Mouse (Mus musculus) regulatory T cell (primary cell): Measurements from ENCODE around the gene Rpap2.

Experiments
- in situ Hi-C: fragments of 300-600 bp; cut with MboI, MseI; formaldehyde crosslinking; loops from one replicate; pipeline ENCODE4 v1.15.1; 2025; ENCODE audit warnings: high pct_unique_total_duplicates

Rpap2 gene

DNA sequence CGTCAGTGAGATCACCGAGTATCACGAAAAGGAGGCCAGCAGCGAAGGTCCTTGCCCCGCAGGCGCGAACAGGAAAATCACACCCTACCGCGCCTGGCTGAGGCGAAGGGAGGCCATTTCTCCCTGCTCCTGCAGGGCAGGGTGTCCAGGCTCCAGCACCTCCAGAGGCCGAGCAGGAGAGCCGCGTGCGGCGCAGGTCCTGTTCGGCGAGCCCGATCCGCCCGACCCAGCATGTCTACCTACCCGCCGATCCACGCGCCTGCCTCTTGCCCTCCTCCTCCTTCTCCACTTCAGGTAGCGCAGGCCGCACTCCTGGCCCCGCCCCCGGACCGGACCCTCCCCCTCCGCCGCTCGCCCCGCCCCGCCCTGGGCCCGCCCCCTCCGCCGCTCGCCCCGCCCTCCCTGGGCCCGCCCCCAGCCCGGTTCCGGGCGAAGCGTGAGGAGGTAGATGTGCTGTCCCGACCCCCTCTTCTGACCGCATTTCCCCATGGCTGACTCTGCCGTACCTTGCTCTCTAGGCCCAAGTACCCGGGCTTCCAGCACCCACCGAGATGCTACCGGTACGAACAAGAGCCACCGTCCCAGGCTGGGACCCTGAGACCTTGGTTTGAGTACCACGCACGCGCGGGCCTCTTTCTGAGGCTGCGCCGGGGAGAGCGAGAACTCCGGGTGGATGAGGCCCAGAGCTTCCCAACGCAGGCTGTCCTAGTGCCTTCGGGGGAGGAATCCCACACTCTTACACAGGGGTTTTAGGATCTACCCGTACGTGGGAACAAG, at the start of gene Rpap2, which contains the start of gene Glmn:
Gene Rpap2, plus strand, starts transcription at position 73 of the 777 bp plus-strand sequence.
Gene Glmn, minus strand, starts transcription at position 588 of the 777 bp plus-strand sequence.
- in situ Hi-C loops, result no loop called here

DNA sequence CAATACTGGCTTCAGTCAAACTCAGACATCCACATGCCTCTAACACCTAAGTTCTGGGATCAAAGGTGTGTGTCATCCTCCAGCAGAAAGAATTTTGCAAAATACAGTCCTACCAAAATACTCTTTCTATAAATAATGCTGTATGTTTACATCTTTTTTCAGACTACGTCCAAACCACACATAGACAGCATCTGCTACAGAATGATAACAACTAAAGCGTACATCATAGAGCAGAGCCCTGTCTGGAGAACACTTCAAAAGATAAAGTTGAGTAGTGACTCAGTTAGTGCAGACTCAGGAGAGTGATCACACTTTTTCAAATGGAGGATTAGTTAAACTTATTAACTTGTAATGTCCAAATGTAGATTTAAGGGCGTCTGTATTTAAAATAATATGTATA, 49.2 kb upstream of the Rpap2 start:
- in situ Hi-C loops, result no loop called here

DNA sequence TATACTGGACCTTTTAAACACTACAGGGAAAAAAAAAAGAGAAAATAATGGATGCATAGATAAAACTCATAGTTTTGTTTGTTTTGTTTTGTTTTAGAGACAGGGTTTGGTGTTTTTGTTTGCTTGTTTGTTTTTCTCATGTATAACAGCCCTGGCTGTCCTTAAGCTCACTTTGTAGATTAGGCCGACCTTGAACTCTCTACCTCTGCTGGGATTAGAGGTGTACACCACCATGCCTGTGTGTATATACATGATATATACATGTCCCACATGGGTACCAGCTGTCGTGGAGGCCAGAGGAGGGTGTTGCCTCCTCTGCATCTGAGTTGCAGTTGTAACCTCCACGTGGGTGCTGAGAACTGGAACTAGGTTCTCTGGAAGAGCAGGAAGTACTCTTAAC, 48.7 kb upstream of the Rpap2 start:
- in situ Hi-C loops, result no loop called here

DNA sequence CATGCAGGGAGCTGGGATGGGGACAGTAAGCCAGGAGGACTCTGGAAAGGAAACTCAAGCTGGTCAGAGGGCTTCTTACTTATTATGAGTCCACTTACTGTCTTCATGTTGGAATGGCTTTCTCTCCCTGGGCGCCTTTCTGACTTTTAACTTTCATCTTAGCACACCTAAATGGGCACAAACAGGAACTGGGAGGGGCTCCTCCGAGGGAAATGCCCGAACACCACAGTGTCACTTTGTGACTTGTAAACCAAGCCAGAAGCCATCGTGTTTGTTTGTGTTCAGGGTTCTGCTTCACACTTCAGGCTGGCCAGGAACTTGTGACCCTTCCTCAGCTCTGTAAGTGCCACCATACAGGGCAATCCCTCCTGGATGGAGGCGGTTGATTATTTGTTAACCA, 42.8 kb upstream of the Rpap2 start:
- in situ Hi-C loops, result no loop called here

DNA sequence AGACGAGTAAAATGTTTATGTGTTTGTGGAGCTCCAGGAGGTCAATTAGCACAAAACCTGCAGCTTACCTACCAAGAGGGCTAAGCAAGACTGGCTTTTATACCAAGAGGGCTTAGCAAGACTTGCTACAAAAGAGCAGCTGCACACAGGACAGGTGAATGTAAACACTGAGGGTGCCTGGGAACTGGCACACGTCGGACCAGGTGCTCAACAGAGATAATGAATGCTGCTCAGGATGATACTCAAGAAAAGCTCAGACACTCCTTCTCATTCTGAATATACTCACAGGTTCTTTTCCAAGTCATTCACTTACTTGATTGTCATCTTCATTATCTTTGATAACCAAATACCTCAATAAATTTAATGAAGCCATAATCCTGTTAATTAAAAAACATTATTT, 40.2 kb upstream of the Rpap2 start:
- in situ Hi-C loops, result no loop called here

DNA sequence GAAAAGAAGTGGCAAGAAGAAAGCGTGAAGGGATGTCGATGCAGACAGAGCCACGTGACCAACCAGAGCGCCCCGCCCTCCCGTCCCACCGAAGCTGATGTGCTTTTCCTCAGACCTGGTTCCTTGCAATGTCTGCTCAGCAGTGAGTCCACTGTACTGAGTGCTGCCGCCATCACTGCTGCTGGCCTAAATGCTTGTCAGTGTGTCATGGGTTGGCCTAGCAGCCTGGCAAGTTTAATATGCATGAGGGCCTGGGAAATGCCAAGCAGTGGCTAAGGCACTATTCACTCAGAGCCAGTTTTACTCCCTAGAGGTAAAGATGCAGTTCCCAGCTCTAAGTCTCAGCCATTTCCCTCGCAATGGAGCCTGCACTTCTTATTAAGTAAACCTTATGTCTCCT, 28.0 kb upstream of the Rpap2 start:
- in situ Hi-C loops, result no loop called here

DNA sequence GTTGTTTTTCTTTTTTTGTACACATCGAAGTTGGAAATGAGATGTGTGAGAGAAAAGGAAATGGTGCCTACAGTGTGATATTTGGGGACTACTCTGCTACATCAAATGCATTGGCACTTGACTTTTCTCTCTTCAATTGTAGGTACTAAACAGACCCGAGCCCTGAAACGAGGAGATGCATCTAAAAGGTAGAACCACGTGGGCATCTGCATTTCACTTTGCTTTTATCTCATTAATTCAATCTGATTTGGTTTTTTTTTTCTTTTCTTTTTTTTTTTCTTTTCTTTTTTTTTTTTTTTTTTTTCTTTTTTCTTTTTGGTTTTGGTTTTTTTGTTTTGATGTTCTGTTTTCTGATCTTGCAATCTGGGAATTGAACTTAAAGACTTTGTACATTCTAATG, 1.2 kb downstream of the Rpap2 start:
- in situ Hi-C loops, result no loop called here

DNA sequence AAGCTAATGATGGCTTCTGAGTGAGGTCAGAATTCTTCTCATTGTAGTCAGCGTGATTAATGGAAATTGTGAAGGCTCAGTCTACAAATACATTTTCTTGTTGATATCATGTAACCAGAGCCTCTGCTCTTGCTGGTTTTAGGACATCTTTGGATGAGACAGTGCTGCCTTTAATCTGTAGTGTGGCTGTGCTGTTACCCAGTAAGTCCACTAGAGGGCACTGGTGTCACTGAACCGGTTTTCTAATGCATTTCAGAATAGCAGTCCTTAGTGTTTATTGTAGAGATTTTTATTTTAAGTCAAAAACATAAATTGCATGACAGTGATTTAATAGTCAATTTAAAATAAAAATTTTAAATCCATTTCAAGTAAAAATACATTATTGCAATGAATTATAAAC, 14.1 kb downstream of the Rpap2 start:
- in situ Hi-C loops, result loop anchor here (10.0 kb wide), 1 partner anchor 274 kb away; no protein-coding TSS in a partner anchor

DNA sequence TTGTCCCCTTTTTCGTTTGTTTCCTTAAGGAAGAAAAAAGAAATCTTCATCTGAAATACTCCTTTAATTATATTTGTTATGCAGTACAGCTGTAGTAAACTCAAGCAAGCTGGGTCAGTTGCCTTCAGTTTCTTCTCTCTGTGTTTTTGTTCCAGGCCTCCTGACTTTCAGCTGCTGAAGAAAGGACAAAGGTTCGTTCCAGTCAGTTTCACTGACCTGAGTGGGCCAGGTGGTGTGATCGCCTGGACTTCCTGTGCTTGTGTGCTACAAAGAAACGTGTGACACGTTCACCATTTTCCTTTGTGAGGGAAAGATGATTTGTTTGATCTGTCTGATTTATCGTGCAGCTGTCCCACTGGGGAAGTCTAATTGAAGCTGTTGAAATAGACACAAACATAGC, 20.8 kb downstream of the Rpap2 start:
- in situ Hi-C loops, result loop anchor here (10.0 kb wide), 1 partner anchor 267 kb away; no protein-coding TSS in a partner anchor

DNA sequence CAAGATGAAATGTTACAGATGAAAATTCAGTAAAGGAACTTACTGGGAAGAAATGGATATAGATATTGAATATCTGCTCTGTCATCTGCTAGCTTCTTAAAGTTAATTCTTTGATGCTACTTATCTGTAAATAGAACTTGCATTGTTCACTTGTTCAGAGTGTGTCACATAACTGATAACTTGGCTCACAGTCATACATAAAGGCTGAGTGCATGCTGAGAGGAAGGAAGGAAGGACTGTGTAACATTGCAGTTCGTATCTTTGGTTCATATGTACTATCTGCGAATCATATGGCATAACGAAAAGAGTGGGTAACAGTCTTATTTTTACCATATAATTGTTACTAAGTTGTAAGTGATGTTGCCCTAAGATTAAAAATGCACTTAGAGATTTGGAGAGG, 24.2 kb downstream of the Rpap2 start:
- in situ Hi-C loops, result no loop called here

DNA sequence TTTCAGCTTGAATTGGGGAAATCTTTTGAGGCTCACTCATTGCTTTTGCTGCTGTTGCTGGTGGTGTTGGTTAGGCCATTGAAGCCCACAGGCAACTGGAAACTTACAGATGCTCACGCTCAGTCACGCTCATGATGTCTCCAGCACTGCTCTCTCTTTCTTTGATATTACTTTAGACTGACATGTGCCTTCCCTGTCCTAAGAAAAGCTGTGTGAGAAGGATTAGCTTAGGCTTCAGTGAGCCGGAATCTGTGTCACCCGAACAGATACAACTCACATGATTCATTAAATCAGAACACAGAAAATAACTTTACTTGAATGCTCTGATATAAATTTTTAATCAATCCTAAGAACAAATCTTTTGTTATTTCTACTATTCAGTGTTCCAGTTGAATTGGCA, 36.5 kb downstream of the Rpap2 start:
- in situ Hi-C loops, result no loop called here

DNA sequence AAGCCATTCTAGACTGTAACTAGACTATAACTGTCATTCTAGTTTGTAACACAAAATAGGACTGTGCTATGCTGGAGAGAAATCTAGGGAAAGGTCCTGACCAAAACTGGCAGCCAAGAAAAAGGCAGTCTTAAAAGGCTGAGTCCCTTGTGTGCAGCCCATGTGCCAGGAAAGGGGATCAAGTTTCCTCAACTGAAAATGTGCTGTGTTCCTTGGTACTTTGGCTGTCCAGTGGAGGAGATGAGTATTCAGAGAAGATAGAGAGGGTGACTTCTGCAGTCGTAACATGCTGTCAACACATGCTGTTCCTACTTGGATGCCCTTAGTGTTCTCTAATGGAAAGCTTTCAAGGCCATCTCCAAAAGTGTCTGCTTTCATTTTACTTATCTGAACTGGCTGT, 39.9 kb downstream of the Rpap2 start:
- in situ Hi-C loops, result no loop called here

DNA sequence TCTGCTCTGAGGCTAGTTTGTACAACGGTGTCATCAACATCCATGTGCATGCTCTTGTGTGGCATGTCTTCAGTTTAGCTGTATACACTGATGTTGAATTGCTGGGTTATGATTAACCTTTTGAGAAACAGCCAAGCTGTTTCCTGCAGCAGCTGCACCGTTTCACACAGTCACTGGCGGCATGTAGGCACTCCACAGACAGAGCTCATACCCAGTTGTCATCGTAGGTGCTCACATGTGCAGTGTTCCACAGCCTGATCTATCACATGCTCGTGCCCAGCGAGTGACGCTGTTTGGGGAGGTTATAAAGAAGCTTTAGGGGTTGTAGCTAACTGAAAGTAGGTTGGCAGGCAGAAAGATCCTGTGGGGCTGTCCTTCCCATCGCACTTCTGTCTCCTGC, 41.2 kb downstream of the Rpap2 start:
- in situ Hi-C loops, result no loop called here

DNA sequence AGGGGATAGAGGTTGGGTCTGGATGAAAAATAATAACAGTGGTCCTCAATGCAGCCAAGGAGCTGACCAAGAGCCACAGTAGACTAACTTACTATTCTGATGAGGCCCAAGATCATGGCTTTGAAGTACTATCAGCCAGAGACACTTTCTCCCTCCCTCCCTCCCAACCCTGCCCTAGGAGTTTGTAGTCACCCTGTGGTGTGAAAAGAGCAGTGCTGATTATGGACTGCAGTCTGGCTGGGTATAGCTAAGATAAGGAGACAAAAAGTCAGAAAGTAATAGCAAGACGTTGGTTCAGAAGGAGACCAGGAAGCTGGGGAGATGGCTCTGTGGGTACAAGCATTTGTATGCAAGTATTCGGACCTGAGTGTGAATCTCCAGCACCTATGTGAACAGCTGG, 47.4 kb downstream of the Rpap2 start:
- in situ Hi-C loops, result no loop called here

DNA sequence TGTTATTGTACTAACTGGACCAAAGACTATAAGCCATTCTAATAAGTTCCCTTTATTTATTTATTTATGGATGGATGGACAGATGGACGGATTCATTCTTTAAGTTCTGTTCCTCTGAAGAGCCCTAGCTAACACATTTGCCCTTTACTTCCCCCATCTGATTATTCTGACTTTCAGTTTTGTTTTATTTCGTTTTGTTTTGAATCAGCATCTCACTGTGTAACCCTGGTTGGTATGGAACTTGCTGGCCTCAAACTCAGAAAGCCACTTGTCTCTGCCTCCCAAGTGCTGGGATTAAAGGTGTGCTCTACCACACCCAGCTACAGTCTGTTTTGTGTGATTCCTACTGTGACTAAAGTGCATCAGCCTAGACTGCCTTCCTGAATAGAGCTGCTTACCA, 48.8 kb downstream of the Rpap2 start:
- in situ Hi-C loops, result no loop called here

DNA sequence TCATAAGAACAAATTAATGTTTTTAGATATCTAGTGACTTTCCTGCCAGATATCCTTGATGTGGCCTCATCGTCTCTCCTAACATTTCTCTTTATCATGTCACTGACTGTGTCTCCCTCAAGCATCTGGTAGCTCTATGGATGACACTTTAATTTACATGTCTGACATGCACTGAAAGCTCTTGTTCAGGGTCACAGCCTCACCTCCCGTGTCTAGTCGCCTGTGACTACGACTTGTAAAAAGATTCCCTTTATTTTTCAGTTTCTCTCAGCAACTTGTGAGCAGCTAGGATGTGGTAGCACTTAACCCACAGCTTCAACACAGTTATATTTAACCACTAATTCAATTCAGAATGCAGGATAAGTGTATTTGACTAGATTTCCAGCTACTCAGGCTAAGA, 50.4 kb downstream of the Rpap2 start:
- in situ Hi-C loops, result no loop called here

DNA sequence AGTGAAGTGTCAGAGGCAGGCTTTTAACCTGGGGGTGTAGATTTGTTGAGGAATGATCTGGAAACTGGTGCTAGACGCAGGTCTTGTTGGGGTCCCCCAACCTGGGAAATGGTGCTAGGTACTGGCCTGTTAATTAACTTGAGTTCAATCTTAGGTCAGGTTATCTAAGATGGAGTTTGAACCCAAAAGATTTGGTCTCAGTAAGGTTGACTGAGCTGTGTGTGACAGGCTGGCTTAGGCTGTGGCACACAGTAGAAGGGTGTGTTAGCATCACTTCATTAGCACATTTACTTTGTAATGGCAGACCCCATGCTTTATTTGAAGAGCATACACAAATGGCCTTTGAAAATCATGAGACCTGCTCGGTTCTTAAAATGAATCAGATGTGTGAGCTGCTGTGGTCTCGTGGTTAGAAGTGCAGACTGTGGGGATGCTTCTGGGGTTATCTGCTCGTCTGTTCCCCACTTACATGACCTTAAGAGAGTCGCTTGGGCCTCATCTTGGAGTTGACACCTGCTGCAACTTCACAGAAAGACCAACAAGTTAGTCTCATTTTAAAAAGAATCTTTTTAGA, 51.5 kb downstream of the Rpap2 start:
- in situ Hi-C loops, result no loop called here

DNA sequence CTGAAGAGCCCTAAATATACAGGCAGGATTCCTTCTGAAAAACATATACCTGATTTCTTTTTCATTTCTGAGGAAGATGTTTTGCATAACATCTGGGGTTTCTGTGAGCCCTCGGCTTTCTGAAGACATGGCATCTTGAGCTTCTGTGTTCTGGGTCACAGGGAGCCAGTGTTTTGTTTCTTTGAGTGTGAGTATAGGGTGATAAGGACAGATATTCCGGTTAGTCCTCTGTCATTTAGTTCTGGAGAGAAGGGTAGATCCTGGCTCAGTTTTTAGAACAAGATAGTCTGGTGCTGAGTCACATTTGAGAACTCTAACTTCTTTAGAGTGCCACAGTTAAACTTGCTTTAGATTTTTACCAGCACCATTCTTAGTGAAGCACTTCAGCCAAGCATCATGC, 52.5 kb downstream of the Rpap2 start:
- in situ Hi-C loops, result no loop called here

DNA sequence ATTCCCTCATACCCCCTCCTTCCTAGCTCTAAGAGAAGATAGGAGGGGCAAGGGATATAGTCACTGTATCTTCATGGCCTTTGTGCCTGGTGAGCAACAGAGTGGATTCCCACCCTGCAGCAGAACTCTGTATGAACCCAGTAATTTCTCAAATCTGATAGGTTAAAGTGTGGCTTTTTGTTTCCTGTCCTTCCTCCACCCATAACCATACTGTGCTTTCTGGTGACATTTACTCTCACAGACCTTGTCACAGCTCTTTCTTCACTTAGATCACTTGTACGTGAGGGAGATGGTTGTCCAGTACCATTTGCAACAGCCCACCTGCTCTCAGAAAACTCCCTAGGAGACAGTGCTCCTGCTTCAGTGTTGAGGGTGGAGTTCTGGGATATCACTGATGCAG, 53.3 kb downstream of the Rpap2 start:
- in situ Hi-C loops, result no loop called here

DNA sequence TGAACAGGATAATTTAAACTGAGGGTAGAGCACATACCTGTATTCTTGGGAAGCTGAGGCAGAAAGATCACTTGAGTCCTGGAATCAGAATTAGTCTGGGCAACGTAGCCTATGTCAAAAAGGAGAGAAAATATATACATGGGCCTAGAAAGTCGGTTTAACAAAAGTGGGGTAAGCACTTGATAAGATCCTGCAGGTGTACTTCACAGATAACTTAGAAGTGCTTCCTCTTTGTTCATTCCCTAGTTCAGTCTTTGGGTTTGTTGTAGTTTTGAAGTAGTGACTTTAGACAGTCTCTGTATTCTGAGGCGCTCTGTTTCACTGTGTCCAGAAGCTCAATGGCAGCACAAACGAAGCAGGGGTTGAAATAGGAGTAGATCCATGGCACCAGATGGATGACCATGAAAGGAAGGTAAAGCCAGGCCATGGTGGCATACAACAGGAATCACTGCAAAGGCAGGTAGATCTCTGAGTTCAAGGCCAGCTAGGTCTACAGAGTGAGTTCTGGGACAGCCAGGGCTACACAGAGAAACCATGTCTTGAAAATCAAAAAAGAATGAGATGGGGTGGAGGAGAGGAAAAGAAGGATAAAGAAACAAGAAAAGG, 55.0 kb downstream of the Rpap2 start:
- in situ Hi-C loops, result no loop called here

DNA sequence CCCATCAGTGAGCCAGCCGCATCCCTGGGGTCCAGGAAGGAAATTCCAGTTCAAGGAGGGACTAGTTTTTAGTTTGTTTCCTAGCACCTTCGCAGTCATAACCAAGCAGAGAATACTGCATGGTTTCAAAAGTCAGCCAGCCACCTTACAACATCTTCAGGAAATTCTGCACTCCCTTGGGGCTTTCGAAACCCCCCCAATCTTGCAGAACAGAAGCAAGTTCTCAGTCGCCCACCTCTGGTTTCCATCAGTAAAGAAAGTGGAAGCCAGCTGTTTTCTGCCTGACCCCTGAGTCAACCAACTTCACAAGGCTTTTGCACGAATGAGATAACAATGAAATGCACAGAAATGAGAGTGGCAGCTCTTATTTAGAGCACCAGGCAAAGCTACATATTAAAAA, 81.2 kb downstream of the Rpap2 start:
- in situ Hi-C loops, result no loop called here

DNA sequence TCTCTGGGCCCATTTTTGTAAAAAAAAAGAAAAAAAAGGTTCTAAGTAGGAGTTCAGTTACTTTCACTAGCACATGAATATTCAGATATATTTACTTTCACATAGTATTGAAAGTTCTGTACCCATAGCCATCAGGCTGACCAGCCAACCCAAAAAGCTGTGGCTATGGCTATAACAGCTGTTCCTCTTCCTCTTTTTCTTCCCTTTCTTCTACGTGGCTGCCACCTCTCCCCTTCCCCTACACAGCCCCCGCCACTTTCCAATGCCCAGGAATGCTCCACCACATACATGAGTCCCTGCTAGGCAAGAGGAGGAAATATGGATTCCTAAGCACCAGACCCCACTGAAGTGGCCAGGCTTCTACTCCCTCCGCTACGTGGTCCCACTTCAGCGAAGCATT, 84.1 kb downstream of the Rpap2 start:
- in situ Hi-C loops, result no loop called here

DNA sequence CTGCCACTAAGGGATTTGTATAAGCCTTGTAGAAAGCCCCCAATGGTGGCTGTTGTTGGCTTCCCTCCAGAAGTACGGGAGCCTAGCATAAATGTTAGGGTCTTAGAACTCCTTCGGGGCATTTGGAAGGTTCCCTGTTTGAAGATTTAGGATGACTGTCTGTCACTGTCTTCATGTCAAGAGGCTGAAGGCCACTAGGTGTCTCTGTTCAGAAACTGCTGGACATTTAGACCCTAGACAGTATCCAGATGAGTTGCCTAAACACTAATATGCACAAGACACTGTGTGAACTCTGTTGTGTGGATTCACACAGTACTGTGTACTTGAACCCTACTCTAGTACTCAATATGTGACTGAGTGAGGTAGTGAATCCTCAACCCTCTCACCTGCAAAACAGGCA, 87.2 kb downstream of the Rpap2 start:
- in situ Hi-C loops, result no loop called here
